Mouse (Mus musculus): ENCODE measurements around the gene Ambra1.

The Ambra1 gene

GRCm38 (mm10) chr2:91876000-91876805 is 146.3 kb downstream of the Ambra1 start:
- DNase-seq (ENCODE audit: low read depth): no peak

GRCm38 (mm10) chr2:91876806-91877140 is 146.8 kb downstream of the Ambra1 start:
- no peak for DNase-seq (ENCODE audit: low read depth)

- DNase-seq (ENCODE audit: low read depth): no peak
Observed at GRCm38 (mm10) chr2:91878387-91879180, 148.7 kb downstream of the Ambra1 start.

- no peak for DNase-seq (ENCODE audit: low read depth)
Observed at GRCm38 (mm10) chr2:91883961-91884360, 154.0 kb downstream of the Ambra1 start.

- DNase-seq (ENCODE audit: low read depth): no peak
Observed at GRCm38 (mm10) chr2:91884616-91885015, 154.7 kb downstream of the Ambra1 start.

- DNase-seq (ENCODE audit: low read depth): no peak
Observed at GRCm38 (mm10) chr2:91894716-91895115, 164.8 kb downstream of the Ambra1 start.

GRCm38 (mm10) chr2:91895401-91895800 is 165.5 kb downstream of the Ambra1 start:
- no peak for DNase-seq (ENCODE audit: low read depth)

- DNase-seq (ENCODE audit: low read depth): no peak
Observed at GRCm38 (mm10) chr2:91897968-91898367, 168.0 kb downstream of the Ambra1 start.

GRCm38 (mm10) chr2:91899141-91899540 is 169.2 kb downstream of the Ambra1 start:
- DNase-seq (ENCODE audit: low read depth): no peak

GRCm38 (mm10) chr2:91900431-91900830 is 170.5 kb downstream of the Ambra1 start:
- DNase-seq (ENCODE audit: low read depth): no peak

- no peak for DNase-seq (ENCODE audit: low read depth)
Observed at GRCm38 (mm10) chr2:91902336-91902735, 172.4 kb downstream of the Ambra1 start.

GRCm38 (mm10) chr2:91903171-91903925 is 173.4 kb downstream of the Ambra1 start:
- DNase-seq (ENCODE audit: low read depth): no peak

GRCm38 (mm10) chr2:91904618-91905307 is 174.8 kb downstream of the Ambra1 start:
- DNase-seq (ENCODE audit: low read depth): no peak

GRCm38 (mm10) chr2:91906141-91906540 is 176.2 kb downstream of the Ambra1 start:
- no peak for DNase-seq (ENCODE audit: low read depth)

GRCm38 (mm10) chr2:91912616-91913015 is 182.7 kb downstream of the Ambra1 start:
- DNase-seq (ENCODE audit: low read depth): no peak

GRCm38 (mm10) chr2:91913328-91914110 is 183.6 kb downstream of the Ambra1 start:
- DNase-seq (ENCODE audit: low read depth): no peak

GRCm38 (mm10) chr2:91916346-91916977 is 186.5 kb downstream of the Ambra1 start:
- no peak for DNase-seq (ENCODE audit: low read depth)

- DNase-seq (ENCODE audit: low read depth): no peak
Observed at GRCm38 (mm10) chr2:91917096-91917495, 187.2 kb downstream of the Ambra1 start.

GRCm38 (mm10) chr2:91920130-91920529 is 190.2 kb downstream of the Ambra1 start:
- no peak for DNase-seq (ENCODE audit: low read depth)

GRCm38 (mm10) chr2:91921181-91921789 is 191.4 kb downstream of the Ambra1 start:
- DNase-seq (ENCODE audit: low read depth): peak; percentile 80
